Mouse (Mus musculus) megakaryocyte, adult 5-6 weeks (primary cell): ENCODE results near the gene Shank1. TPM values are rescaled to one million over a fixed set of nuclear protein-coding genes. Genes with fewer than 3 reads are reported as not detected.

Experiments used
- ATAC-seq: 2 replicates; pipeline ENCODE4 v1.8.0; 2016; ENCODE audit warnings: mild to moderate bottlenecking, inconsistent platforms; ENCODE audit not compliant: poor library complexity, severe bottlenecking
- total RNA-seq, 2 experiments: library from RNA; stranded (forward) in 1 of 2; stranded (reverse) in 1 of 2; fragments of 153-499, 151-499 nt in 1 of 2; fragments of 221-1000, 200-1000 nt in 1 of 2; gene quantifications; 2 replicates each; pipeline versions ENCODE4 v1.2.3 to v1.2.4; 2015 to 2017

Gene Shank1
- total RNA-seq, 2 experiments from 2014 or later = 0.02 TPM; not detected in 1

DNA sequence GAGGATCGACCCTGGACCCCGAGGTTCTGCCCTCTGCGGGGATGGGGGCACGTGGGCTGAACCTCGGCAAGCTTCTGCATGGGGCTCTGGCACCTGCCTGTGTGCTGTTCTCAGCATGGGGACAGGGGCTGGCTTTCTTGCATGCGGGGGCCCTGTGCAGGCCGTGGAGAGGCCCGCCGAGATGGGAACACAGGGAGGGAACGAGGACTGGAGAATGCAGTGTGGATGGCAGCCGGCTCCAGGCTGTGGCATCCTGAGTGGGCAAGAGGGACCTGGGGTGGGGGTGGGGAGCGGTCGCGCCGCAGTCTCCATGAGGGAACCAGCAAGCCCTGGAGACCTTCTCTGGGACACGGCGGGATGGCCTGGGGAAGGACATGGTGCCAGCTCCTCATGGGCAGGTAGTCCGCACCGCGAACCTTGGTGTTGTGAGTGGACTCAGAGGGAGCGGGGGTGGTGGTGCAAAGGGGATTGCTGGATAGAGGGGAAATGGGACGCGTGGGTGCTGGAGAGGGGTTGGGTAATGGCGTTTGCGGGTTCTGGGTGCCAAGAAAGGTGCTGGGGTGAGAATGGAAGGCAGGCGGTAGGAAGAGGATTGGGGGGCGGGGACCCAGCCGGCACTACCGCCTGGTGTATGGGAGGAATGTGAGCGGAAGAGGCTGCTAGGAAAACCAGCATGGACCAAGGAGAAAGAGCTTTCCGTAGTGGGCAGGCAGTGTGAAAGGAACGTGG is 27.2 kb downstream of the Shank1 start:
- ATAC-seq = no peak

DNA sequence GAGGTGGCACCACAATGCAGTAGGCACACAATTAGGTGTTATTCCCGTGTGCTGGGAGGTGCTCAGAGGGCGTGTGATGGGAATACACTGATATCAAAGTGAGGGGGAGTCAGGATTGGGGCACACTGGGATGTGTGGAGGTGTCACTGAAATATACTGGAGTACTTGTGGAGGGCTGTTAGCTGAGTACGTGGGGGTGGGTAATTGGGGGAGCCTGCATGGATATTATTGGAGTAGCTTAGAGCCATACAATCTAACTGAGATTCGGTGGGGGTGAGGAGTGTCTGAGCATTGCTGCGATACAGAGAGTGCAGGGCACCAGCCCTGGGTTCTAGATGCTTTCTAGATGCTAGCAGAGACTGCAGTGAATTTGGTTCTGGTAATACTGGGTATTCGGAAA is 30.2 kb downstream of the Shank1 start:
- no peak for ATAC-seq

DNA sequence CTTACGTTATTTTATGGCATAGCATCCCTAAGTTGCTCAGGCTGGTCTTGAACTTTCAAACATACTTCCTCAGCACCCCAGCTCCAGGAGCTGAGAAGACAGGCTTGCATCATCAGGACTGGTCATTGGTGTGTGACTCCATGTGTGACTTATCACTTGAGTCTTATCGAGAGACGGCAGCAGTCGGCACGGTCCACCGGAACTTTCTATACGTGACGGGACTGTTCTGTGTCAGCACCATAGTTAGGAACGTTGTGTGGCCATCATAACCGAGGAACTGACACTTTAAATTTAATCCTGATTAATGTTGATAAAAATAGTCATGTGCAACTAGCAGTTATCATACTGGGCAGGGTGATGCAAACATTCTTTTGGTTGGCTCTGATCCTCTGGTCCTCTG is 31.1 kb downstream of the Shank1 start:
- ATAC-seq = no peak

DNA sequence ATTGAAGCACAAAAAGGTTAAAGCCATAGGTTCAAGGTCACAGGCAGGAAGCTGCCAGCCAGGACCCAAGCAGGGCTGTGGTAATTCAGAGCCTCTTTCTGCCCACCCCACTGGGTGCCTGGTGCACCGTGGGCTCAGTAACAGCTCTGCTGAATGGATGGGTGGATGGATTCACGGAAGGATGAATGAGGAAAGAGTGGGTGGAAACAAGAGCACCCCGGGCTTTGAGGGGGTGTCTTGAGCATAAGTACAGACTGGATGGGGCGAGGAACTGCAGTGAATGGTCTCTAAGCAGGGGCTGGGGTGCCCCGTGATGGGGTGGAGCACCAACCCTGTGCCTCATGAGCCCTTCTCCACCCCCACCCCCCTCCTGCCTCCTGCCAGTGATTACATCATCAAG is 31.7 kb downstream of the Shank1 start:
- ATAC-seq = no peak

- ATAC-seq = no peak
Measured at GRCm38 (mm10) chr7:44343459-44344015, 33.5 kb downstream of the Shank1 start.

DNA sequence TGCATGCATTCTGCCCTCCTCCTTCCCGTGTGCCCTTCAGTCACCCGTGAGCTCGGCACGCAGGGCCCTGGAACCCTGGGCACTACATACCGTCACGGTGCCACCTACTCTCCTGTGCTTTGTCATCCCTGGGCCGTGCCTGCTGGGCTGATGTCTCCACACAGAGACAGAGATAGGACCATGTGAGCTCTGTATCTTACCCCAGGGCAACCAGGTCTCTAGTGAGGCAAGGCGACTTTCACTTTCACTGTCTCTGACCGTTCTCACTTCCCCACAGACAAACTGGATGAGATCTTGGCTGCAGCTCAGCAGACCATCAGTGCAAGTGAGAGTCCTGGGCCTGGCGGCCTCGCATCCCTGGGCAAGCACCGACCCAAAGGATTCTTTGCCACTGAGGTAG is 34.6 kb downstream of the Shank1 start:
- peak; percentile 86 for ATAC-seq

DNA sequence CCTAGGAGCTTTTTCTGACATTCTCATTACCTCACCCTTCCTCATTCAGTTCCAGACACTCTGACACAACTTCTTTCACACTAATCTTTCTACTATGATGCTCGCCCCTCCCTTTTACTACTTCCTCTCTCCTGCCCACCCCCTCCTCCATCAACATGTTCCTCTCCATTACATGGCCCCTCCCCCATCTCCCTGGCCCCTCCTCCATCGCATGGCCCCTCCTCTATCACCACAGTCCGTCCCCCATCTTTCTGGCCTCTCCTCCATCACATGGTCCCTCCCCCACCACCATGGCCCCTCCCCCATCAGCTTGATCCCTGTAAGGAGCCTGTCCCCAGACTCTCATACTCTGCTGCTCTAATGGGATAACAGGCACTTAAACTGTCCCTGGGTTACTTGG is 39.0 kb downstream of the Shank1 start:
- no peak for ATAC-seq

GRCm38 (mm10) chr7:44350957-44351711 is 41.1 kb downstream of the Shank1 start:
- peak; percentile 90 for ATAC-seq

- no peak for ATAC-seq
Measured at GRCm38 (mm10) chr7:44351881-44352749, 42.1 kb downstream of the Shank1 start.

GRCm38 (mm10) chr7:44352750-44353600 is 42.9 kb downstream of the Shank1 start:
- ATAC-seq = no peak

GRCm38 (mm10) chr7:44353601-44354340 is 43.7 kb downstream of the Shank1 start:
- ATAC-seq = no peak

- no peak for ATAC-seq
Measured at GRCm38 (mm10) chr7:44355411-44355810, 45.4 kb downstream of the Shank1 start.

DNA sequence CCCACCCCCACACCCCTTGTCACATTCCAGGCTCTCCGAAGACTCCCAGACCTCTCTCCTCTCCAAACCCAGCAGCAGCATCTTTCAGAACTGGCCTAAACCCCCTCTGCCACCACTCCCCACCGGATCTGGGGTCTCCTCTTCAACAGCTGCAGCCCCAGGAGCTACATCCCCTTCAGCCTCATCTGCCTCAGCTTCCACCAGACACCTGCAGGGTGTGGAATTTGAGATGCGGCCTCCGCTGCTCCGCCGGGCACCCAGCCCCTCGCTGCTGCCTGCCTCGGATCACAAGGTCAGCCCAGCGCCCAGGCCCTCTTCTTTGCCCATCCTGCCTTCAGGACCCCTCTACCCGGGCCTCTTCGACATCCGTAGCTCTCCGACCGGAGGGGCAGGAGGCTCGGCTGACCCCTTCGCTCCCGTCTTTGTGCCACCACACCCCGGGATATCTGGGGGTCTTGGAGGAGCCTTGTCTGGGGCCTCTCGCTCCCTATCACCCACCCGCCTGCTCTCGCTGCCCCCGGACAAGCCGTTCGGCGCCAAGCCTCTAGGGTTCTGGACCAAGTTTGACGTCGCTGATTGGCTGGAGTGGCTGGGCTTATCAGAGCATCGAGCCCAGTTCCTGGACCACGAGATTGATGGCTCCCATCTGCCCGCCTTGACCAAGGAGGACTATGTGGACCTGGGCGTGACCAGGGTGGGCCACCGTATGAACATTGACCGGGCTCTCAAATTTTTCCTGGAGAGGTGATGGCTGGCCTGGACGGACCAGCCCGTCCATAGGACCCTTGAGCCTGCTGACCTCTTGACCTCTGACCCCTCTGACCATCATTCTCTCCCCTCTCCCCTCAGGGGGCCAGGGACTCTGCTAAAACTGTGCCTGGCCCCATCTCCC is 46.8 kb downstream of the Shank1 start:
- no peak for ATAC-seq

GRCm38 (mm10) chr7:44357531-44357930 is 47.5 kb downstream of the Shank1 start:
- no peak for ATAC-seq

GRCm38 (mm10) chr7:44358012-44358411 is 48.0 kb downstream of the Shank1 start:
- no peak for ATAC-seq

- ATAC-seq = no peak
Measured at GRCm38 (mm10) chr7:44358886-44359654, 49.0 kb downstream of the Shank1 start.

DNA sequence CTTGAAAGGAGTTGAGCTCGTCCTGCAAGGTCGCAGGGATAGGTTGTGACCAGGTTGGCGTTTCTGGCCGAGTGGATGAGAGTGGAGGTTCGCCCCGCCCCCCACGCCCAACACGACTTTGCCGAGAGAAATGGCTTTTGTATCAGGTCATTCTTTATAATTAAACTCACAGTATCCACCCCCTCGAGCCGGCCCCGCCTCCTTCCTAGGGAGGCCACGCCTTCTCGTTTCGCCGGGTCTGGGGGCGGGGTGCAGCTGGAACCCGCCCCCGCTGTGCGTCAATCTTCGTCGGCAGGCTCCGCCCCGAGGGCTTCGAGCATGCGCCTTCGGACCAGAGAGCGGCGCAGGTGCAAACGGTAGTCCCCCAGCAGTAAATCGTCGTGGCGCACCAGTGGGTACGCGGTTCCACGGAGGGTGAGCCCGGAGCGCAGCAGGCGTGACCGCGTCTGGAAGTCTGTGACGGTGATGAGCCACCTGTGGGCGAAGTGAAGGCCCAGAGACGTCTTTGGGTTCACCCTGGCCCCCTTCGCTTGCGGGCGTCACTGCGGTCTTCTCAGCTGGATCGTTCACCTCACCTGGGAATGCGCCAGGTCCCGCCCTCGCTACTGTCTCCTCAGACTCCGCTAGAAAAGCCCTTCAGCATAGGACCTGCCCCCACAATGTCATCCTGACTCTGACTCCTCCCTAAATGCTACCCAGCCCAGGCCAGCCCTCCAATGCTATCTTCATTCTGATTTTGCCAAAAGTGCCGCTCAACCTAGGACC is 50.0 kb downstream of the Shank1 start:
- peak; percentile 87 for ATAC-seq
